Mouse (Mus musculus): ENCODE data around the gene Med12l. TPM values are rescaled to one million over a fixed set of nuclear protein-coding genes. Genes with fewer than 3 reads are reported as not detected.

Med12l gene
- polyA plus RNA-seq, 1 experiment from 2014 or later: 2.3 TPM

Other genes with a start within 250 kb of the Med12l start
- gene Mindy4b-ps, start 183.5 kb upstream of the Med12l start, polyA plus RNA-seq (2016; fragmentation: Nextera tagmentation; extraction: Ambion mirVana): not detected in 2 replicates
- gene Clrn1, start 120.5 kb upstream of the Med12l start, polyA plus RNA-seq (2016; fragmentation: Nextera tagmentation; extraction: Ambion mirVana): 0.12 and 0.52 TPM in 2 replicates
- 1.0 and 1.2 TPM in 2 replicates for gene Gpr171, start 96.0 kb downstream of the Med12l start, polyA plus RNA-seq (2016; fragmentation: Nextera tagmentation; extraction: Ambion mirVana)
- gene P2ry14, start 147.8 kb downstream of the Med12l start, polyA plus RNA-seq (2016; fragmentation: Nextera tagmentation; extraction: Ambion mirVana): 1.7 and 1.8 TPM in 2 replicates
- 0.12 and 0.16 TPM in 2 replicates for gene Gpr87, start 189.3 kb downstream of the Med12l start, polyA plus RNA-seq (2016; fragmentation: Nextera tagmentation; extraction: Ambion mirVana)
- 0.51 and 0.62 TPM in 2 replicates for gene P2ry13, start 205.1 kb downstream of the Med12l start, polyA plus RNA-seq (2016; fragmentation: Nextera tagmentation; extraction: Ambion mirVana)

Data from midbrain, embryonic 10.5 days (tissue).